Mouse (Mus musculus) cerebellum, adult 11-12 months (tissue): ENCODE measurements around the gene Osbpl9.

Experiments
- DNase-seq: peaks from one replicate; pipeline ENCODE4 v3.0.0; 2022

The Osbpl9 gene

GRCm38 (mm10) chr4:109094269-109094668 lies 107.8 kb downstream of the Osbpl9 start:
- no peak for DNase-seq

- no peak for DNase-seq
Observed at GRCm38 (mm10) chr4:109092344-109092743, 109.7 kb downstream of the Osbpl9 start.

GRCm38 (mm10) chr4:109091241-109091777 lies 110.8 kb downstream of the Osbpl9 start:
- no peak for DNase-seq

GRCm38 (mm10) chr4:109089999-109090398 lies 112.1 kb downstream of the Osbpl9 start:
- no peak for DNase-seq

- no peak for DNase-seq
Observed at GRCm38 (mm10) chr4:109089171-109089570, 112.9 kb downstream of the Osbpl9 start.

GRCm38 (mm10) chr4:109080118-109080517 lies 122.0 kb downstream of the Osbpl9 start:
- DNase-seq = no peak

GRCm38 (mm10) chr4:109079676-109080075 lies 122.4 kb downstream of the Osbpl9 start:
- DNase-seq = no peak

- no peak for DNase-seq
Observed at GRCm38 (mm10) chr4:109078941-109079340, 123.1 kb downstream of the Osbpl9 start.

GRCm38 (mm10) chr4:109073296-109073695 lies 128.8 kb downstream of the Osbpl9 start:
- DNase-seq = no peak

- no peak for DNase-seq
Observed at GRCm38 (mm10) chr4:109072891-109073290, 129.2 kb downstream of the Osbpl9 start.

GRCm38 (mm10) chr4:109065714-109066113 lies 136.4 kb downstream of the Osbpl9 start:
- no peak for DNase-seq

- no peak for DNase-seq
Observed at GRCm38 (mm10) chr4:109064941-109065340, 137.1 kb downstream of the Osbpl9 start.

GRCm38 (mm10) chr4:109059255-109059821 lies 142.7 kb downstream of the Osbpl9 start:
- no peak for DNase-seq

GRCm38 (mm10) chr4:109057640-109058039 lies 144.4 kb downstream of the Osbpl9 start:
- no peak for DNase-seq

GRCm38 (mm10) chr4:109056351-109056750 lies 145.7 kb downstream of the Osbpl9 start:
- DNase-seq = no peak

- no peak for DNase-seq
Observed at GRCm38 (mm10) chr4:109054003-109054402, 148.1 kb downstream of the Osbpl9 start.

- DNase-seq = no peak
Observed at GRCm38 (mm10) chr4:109052282-109052681, 149.8 kb downstream of the Osbpl9 start.

- DNase-seq = no peak
Observed at GRCm38 (mm10) chr4:109048258-109048657, 153.8 kb downstream of the Osbpl9 start.

GRCm38 (mm10) chr4:109043756-109044155 lies 158.3 kb downstream of the Osbpl9 start:
- no peak for DNase-seq

GRCm38 (mm10) chr4:109043294-109043693 lies 158.8 kb downstream of the Osbpl9 start:
- no peak for DNase-seq

GRCm38 (mm10) chr4:109042739-109043138 lies 159.3 kb downstream of the Osbpl9 start:
- DNase-seq = no peak

GRCm38 (mm10) chr4:109036327-109036726 lies 165.7 kb downstream of the Osbpl9 start:
- DNase-seq = no peak

GRCm38 (mm10) chr4:109030266-109030665 lies 171.8 kb downstream of the Osbpl9 start:
- DNase-seq = no peak

- no peak for DNase-seq
Observed at GRCm38 (mm10) chr4:109029857-109030256, 172.2 kb downstream of the Osbpl9 start.

GRCm38 (mm10) chr4:109026543-109026942 lies 175.5 kb downstream of the Osbpl9 start:
- no peak for DNase-seq
